Mouse (Mus musculus): Measurements from ENCODE around the gene Mst1.

The Mst1 gene

GRCm38 (mm10) chr9:108104766-108105548 lies 24.7 kb downstream of the Mst1 start:
- DNase-seq = peak; percentile 66

- no peak for DNase-seq
Observed at GRCm38 (mm10) chr9:108105549-108105863, 25.3 kb downstream of the Mst1 start.

GRCm38 (mm10) chr9:108106090-108106489 lies 25.9 kb downstream of the Mst1 start:
- no peak for DNase-seq

GRCm38 (mm10) chr9:108107867-108108266 lies 27.6 kb downstream of the Mst1 start:
- DNase-seq = no peak

GRCm38 (mm10) chr9:108110160-108110559 lies 29.9 kb downstream of the Mst1 start:
- DNase-seq = no peak

GRCm38 (mm10) chr9:108111101-108111592 lies 30.9 kb downstream of the Mst1 start:
- peak in 1 of 2 experiments; percentile 42 for DNase-seq

- DNase-seq = peak in 1 of 2 experiments; percentile 57
Observed at GRCm38 (mm10) chr9:108111593-108112121, 31.4 kb downstream of the Mst1 start.

- DNase-seq = peak; percentile 70 to 81
Observed at GRCm38 (mm10) chr9:108112719-108113340, 32.6 kb downstream of the Mst1 start.

- peak in 1 of 2 experiments; percentile 38 for DNase-seq
Observed at GRCm38 (mm10) chr9:108115290-108116077, 35.2 kb downstream of the Mst1 start.

- DNase-seq = peak in 1 of 2 experiments; percentile 8
Observed at GRCm38 (mm10) chr9:108117143-108117542, 36.9 kb downstream of the Mst1 start.

GRCm38 (mm10) chr9:108119891-108120411 lies 39.7 kb downstream of the Mst1 start:
- no peak for DNase-seq

- no peak for DNase-seq
Observed at GRCm38 (mm10) chr9:108120671-108121070, 40.4 kb downstream of the Mst1 start.

GRCm38 (mm10) chr9:108121170-108121969 lies 41.1 kb downstream of the Mst1 start:
- DNase-seq = peak in 1 of 2 experiments; percentile 52

- no peak for DNase-seq
Observed at GRCm38 (mm10) chr9:108123916-108124315, 43.7 kb downstream of the Mst1 start.

- DNase-seq = peak; percentile 64 to 83
Observed at GRCm38 (mm10) chr9:108125731-108126130, 45.5 kb downstream of the Mst1 start.

- DNase-seq = no peak
Observed at GRCm38 (mm10) chr9:108126436-108127180, 46.4 kb downstream of the Mst1 start.

GRCm38 (mm10) chr9:108128248-108128647 lies 48.0 kb downstream of the Mst1 start:
- DNase-seq = no peak

- no peak for DNase-seq
Observed at GRCm38 (mm10) chr9:108129042-108129948, 49.1 kb downstream of the Mst1 start.

GRCm38 (mm10) chr9:108131502-108131901 lies 51.3 kb downstream of the Mst1 start:
- DNase-seq = no peak

GRCm38 (mm10) chr9:108132373-108132772 lies 52.1 kb downstream of the Mst1 start:
- DNase-seq = no peak
